Mouse (Mus musculus): ENCODE results near the gene Ptpdc1.

Gene Ptpdc1

DNA sequence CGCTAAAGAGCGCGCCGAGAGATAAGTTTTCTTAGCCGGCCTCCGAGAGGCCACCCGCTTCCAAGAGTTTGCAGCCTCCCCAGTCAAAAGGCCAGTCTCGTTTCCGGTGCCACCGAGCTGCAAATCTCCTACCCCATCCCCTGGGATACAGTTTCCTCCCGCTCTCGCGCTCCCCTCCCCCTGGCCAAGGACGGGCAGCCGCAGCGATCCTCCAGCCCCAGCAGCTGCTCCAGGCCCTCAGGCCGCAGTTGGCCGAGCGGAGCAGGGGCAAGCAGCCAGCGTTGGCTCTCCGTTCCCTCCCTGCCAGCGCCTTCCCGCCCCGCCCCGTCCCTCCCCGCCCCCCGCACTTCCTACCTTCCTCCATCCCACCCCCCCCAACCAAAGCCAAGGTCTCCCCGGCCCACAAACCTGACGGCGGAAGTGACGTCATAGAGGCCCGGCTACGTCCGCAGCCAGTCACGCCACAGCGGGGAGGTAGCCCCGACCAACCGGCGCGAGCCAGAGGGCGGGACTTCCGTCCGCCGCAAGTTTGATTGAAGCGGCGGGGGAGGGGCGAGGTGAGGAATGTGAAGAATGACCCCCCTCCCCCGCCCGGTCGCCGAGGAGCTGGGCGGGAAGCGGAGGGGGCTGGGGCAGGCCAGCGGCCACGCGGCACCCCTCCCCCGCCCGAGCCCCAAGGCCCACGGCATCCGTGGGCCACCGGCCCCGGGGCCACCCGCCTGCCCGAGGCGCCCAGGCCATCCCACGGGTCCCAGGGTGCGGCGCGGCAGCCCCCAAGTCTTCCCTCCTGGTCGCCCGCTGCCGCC lies 79.8 kb downstream of the Ptpdc1 start:
- peak; percentile 99 for DNase-seq

DNA sequence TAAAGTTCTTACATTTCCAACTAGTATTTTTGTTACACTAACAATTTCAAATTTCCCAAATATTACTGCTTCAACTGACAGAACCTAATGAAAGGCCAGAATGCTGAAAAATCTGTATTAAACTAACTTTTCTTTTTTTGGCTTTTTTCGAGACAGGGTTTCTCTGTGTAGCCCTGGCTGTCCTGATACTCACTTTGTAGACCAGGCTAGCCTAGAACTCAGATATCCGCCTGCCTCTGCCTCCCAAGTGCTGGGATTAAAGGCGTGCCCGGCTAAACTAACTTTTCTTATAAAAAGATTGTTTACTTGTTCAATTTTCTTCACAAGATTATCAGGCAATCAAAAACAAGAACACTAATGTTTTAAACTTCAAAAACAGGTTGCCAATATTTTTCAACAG lies 80.6 kb downstream of the Ptpdc1 start:
- DNase-seq: no peak

DNA sequence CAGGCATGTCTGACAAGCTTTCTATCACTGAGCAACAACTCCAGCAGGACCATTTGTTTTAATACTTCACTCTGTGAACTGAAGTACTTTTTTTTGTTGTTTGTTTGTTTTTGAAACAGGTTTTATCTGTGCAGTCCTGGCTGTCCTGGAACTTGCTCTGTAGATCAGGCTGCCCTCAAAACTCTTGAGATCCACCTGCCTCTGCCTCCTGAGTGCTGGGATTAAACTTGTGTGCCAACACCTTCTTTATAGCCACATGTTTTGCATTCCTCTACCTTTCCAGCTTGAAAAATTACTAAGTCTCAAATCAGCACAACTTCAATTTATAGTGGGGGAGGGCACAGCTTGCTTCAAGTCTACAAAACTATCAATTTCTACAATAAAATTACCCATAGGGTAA lies 81.1 kb downstream of the Ptpdc1 start:
- DNase-seq: no peak

DNA sequence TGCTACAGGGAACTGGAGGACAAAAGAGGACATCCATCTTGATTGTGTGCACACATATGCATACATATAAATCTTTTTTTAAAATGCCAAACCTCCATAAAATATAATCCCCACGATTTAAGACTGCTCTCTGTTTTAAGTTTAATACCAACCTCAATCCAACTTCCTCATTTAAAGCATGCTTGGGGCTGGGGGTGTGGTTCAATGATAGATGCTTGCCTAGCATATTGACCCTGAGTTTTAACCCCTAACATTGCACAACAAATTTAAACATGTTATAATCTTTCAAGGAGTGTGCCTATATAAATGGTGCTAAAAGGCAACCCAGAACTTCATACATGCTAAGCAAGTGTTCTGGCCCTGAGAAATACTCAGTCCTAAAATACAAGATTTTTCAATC lies 85.0 kb downstream of the Ptpdc1 start:
- DNase-seq: no peak

DNA sequence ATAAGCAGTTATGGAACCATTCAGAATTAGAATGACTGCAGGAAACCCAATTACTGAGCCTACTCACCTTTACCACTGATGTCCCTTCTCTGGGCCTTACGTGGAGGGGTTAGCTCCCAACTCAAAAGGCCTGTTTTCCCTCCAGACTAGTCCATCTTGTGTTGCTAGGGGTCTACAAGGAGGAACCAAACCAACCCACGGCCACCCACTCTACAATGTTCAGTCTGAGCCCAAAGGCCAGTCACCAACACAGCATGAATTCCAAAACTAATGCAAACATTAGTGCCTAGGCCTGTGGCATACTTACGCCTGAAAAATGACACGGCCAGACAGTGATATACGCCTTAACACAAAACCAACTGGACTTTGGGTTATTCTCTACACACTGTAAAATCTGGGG lies 92.0 kb downstream of the Ptpdc1 start:
- no peak for DNase-seq

DNA sequence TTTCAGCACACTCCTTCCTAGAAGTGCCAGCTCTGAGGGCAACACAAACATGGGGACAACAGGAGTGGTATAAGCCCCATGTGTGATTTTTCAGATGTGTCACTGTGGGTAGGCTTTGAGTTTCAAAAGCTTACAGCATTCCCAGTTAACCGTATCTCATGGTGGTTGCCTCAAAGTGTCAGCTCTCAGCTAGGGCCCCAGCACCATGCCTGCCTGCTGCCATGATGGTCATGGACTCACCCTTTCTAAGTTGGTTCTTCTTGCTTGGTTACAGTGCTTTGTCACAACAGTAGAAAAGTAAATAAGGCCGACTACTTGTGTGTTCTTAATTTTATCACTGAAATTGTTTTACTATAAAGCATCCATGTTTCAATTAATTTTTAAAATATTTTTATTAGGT lies 94.0 kb downstream of the Ptpdc1 start:
- DNase-seq: no peak

DNA sequence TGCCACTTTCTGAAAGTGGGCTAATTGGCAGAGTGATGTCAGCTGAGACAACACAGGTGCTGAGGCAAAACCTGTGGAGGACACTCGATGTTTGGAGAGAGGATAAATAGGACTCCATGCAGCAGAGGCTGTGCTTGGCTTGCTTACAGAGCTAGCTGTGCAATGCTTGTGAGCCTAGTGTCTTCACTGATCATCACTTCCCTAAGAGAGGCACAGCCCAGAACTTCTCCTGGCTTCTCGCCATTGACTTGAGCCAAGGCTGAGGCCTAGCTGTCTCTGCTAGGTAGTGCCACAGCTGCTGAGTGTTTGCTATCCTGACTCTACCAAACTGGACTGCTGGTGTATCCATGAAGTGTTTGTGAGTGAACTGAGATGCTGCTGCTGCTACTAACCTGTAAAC lies 94.8 kb downstream of the Ptpdc1 start:
- DNase-seq: no peak

DNA sequence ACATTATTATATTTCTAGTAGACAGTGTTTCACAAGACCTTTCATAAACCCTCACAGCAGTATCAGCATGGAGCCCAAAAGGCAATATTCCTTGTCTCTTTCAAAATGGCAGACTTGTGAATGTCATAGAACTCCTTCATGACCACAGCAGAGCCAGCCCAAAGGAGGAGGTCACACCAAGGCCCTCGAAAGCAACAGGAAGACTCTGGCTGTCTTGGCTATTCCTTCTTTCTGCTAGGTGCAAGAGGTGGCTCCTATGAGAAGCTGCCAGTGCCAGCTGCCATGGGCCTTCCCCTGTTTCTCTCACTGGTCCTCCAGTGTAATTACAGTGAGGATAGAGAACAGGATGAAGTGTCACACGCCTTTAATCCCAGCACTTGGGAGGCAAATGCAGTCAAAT lies 96.4 kb downstream of the Ptpdc1 start:
- DNase-seq: no peak

DNA sequence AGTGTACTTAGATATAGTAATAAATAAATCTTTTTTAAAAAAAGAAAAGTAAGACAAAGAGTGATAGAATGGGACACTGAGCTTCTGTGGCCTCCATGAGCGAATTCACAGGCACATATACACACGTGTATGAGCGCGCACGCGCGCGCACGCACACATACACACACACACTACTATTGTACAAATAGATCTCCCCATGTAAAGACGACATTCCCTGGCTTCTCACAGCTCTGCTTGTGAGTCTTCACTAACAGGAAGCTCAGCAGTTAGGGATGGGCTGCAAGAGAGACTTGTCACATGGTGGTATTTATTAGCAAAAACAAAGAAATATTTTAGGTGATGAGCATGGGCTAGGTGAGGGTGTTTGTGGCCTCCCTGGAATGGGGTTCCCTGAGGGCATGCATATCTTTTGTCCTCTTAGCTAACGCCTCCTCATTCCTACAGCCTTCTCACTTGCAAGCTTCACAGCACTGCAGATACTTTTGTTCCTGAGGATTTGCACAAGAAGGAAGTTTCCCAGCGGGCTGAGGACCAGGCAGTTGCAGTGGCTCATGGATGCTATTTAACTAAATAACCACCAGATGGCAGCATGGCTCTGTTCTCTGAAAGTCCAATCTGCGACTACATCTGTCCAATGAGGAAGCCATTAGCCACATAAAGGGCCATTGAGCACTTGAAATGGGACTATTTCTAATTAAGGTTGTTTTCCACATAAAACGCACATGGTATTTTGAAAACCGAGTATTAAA lies 97.2 kb downstream of the Ptpdc1 start:
- peak; percentile 32 for DNase-seq

All from right cerebral cortex, postnatal 4 days (tissue).